Mouse (Mus musculus): Measurements from ENCODE around the gene Sept11.

Sept11 gene

DNA sequence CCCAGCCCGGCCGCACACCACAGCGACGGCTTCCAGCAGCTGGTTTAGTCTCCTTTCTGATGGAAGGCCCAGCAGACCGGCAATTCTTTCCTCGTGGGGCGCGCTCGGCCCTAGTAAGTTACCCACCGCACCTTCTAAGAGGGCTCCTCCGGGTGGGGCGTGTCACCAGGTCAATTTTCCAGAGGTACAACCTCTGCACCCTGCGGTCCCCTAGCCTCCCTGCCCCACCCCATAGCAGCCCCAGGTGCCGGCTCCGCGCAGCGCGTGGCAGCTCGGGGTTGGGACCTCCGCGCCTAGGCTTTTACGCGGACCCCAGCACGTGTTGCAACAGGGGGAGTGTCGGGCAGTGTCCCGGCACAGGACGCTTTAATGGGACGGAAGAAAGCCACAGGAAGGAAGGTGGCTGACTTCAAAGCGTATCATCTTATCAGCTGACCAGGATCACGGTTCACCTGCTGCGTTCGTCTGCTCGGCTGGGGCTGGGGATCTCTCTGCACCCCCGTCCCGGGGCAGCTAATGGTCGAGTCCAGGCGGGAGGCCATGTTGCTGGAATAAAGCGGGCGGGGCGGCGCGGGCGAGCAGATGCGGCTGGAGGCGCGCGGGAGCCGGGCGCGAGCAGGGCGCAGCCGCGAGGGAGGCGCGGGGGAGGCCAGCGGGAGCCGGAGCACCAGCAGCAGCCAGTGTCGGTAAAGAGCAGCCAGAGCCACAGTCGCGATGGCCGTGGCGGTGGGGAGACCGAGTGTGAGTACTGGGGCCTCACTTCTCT is at the start of gene Sept11:
Gene Sept11 (plus strand): TSS at position 581 of the 766 bp plus-strand sequence.
- peak; percentile 88 for DNase-seq (ENCODE audit: low spot score in 2 of 2)

DNA sequence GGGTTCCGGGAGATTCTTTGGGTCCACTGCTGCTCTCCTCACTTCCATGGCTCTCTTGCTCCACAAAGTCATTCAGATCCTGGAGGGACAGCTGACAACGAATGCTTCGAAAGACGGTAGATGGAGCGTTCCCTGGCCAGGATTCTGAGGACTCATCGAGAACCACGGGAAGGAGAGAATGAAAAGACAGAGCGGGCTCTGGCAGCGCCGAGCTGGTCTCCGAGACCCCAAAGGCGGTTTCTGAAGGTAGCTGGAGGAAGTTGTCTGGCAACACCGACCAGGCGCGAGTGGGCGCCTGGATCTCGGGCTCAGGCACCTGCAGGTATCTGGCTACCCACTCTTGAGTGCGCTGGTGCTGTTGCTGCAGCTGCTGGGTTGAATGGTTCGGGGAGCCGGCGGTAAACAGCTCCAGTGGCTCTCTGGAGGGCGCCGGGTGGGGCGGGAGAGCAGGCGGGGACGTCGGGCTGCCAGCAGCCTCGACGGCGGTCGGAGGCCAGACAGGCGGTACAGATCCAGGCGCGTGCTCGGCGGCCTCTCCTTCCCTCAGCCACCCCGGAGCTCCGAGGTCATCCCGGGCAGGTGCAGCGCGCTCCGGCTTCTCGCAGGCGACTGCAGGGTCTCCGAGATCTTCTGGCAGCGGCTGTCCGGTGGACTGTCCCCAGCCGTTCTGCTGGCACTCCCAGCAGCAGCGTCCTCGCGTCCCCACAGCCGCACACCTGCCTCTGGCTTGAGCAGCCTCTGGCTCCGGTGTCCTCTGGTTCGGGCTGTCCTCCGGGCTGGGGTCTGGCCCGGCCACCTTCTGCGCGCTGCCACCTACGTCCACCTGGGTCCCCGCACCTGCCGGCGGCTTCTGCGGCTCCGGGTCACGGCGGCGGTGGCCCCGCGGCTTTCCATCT is 49.3 kb upstream of the Sept11 start:
- DNase-seq (ENCODE audit: low spot score in 2 of 2), result no peak

DNA sequence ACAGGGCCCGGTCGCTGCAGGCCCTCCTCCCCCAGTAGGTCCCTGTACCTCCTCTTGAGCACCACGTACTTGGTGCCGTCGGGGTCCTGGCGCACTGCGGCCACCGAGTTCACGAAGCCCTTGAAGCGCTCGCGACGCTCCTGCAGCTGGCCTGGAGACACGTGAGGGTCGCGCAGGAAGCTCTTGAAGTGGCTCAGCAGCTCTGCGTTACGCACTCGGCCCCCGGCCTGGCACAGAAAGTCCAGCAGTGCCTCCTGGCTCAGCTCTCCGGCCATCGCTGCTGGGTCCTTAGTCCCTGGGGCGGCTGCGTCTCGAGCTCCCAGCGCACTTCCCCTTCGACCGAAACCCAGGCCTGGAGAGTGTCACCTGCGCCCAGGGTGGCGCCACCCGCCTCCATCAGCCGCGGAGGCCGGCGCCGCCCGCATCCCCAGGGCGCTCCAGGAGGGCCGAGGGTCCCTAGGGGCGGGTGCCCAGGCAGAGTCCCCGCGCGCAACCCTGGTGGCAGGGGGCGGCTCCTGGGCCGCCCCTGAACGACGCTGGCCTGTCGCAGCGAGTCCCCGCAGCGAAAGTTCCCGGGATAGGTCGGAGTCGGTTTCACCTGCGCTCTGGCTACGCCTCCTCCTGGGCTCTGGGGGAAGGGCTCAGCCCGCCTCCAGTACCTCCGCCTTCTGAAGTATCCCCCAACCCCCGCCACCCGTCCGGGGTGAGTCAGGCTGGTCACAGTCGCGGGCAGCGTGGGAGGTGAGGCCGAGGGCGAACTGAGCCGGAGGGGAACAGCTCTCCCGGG is 48.5 kb upstream of the Sept11 start, which contains the start of gene Sowahb:
Gene Sowahb (minus strand): TSS at position 439 of the 787 bp plus-strand sequence.
- DNase-seq (ENCODE audit: low spot score in 2 of 2), result peak in 1 of 2 experiments; percentile 6

DNA sequence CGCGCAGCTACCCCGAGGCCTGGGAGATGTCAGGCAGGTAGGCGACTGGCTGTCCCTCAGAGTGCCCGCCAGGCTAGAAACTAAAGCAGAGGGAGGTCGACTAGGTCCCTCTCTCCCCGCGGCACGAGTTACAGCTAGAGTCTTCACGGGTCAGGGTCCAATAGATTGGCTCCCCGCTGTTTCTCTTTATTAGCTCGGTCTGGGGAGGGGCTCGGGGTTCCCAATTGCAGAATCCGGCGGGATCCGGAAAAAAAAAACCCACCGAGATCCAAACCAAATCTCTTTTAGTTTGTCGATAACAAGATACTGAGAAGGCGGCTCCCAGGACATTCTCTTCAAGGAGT is 47.9 kb upstream of the Sept11 start:
- DNase-seq (ENCODE audit: low spot score in 2 of 2), result no peak

DNA sequence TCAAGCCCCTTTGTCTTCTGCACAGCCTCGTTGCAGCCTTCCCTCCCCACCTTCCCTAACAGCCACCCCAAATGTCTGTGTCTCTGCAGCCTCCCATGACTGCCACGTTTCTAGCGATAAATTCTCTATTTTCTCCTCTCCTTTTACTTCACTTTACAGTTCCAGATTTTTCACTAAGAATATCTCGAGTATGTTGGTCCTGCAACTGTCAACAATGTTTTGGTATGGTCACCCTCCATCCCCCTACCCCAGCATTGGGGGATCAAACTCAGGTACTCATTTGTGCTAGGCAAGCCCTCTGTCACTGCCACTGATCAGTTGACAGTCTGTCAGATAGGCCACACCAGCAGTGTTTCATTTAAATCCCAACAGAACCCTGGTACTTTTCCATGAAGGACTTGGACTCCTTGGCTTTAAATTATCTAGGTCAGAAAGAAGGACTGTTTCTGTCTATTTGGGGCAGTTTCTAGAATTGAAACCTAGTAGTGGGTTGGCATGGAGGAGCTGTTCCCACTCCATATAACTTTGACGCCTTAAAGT is 46.9 kb upstream of the Sept11 start:
- no peak for DNase-seq (ENCODE audit: low spot score in 2 of 2)

DNA sequence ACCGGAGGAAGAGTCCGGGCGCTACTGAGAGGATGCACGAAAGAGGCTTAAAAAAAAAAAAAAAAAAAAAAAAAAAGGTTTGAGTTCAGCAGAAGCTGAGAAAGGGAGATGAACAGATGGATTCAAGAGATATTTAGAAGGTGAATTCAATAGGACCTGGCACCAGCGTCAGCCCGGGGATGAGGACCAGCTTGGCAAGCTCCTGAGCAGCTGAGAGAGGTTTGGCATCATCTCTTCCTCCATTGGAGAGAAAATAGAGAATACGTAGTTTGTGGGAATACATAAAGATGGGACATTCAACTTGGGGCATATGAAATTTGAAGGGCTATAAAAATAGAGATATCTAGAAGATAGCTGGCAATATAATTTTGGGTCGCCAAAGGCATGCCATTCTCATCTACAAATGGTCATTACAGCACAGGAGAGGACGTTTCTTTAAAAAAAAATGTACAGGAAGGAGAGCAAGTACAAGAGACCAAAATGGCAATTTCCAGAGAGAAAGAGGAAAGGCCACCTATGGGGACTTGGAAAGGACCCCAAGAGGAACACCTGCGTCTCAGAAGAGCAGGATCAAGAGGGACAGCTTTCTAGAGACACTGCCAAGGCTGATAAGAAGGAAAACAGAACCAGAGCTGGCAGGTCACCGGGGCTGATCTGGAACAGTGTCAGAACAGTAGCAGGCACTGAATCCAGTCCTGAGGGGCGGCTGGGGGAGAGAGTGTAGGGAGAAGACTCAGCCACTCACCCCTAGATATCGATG is 44.6 kb upstream of the Sept11 start:
- DNase-seq (ENCODE audit: low spot score in 2 of 2), result no peak

DNA sequence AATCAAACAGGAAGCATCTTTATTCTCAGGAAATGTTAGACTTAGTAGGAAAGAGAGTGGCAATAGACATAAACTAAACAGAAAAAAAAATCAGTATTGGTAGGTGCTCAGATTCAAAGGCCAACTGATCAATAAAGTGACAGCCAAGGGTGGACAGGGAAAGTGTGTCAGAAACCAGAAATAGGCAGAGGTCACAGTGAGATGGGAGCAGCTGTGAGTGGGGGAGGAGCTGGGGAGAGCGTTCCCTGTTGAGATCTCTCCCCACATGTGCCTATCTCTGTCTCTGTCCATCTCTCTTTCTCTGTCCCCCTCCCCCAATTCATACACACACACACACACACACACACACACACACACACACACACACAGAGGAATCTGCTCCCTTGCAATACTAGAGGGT is 43.3 kb upstream of the Sept11 start:
- DNase-seq (ENCODE audit: low spot score in 2 of 2), result no peak

DNA sequence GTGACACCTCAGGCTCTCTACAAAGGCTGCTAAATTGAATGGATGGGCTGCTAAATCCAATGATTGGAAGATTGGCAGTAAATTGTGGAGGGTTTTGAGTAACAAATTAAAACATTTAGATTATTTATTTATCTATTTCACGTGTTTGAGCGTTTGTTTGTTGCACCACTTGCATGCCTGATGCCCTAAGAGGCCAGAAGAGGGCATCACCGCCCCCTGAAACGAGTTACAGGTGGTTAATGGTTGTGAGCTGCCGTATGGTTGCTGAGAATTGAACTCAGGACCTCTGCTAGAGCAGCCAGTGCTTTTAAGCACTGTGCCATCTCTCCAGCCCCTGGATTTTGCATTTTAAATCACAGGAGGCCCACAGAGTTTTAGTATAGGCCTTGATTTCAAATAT is 42.2 kb upstream of the Sept11 start:
- no peak for DNase-seq (ENCODE audit: low spot score in 2 of 2)

DNA sequence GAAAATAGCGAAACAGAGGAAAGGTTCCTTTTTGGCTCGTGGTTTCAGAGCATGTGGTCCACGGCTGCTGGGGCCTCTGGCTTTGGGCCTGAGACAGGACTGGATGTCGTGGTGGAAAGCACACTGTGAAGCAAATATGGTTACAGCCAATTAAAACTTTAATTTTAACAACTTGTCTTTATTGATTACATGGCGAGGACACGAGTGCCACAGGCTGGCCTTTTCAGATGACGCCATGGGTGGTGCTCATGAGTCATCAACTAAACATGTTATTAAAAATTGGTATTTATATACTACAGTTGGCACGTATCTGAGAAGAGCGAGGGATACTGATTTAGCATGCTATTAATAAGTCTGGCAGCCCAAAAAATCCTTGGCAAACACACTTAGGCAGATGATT is 41.3 kb upstream of the Sept11 start:
- no peak for DNase-seq (ENCODE audit: low spot score in 2 of 2)

DNA sequence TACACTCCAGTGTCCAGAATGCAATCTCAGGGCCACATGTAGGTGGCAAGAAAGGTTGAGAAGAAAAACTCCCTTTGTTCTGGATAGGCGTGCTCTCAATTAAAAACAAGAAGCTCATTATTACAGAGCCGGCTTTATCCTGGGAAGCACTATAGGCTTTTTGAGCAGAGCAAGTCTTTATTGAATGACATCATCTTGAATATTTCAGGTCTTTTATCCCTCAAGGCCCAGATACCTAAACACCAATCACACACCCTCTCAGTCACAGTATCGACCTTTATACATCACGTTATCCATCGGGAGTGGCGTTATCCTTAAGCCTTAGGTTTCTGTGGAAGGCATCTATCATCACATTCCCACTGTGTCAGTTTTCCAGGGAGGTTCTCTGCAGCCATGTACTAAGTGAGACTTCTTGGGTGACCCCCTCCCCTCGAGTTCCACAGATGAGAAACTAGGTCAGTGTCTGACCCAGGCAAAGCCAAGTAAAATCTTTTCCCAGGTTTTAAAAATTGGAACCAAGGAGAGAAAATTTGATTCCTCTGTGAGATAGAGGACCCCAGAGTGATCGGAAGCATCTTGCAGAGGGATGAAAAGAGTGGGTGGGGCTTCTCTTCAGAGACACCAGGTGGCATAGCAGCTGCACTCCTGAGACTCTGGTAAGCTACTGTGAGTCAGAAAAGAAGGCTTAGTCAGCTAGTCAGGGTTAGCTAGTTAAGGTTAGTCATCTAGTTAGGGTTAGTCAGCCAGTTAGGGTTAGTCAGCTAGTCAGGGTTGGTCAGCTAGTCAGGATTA is 39.4 kb upstream of the Sept11 start:
- no peak for DNase-seq (ENCODE audit: low spot score in 2 of 2)

DNA sequence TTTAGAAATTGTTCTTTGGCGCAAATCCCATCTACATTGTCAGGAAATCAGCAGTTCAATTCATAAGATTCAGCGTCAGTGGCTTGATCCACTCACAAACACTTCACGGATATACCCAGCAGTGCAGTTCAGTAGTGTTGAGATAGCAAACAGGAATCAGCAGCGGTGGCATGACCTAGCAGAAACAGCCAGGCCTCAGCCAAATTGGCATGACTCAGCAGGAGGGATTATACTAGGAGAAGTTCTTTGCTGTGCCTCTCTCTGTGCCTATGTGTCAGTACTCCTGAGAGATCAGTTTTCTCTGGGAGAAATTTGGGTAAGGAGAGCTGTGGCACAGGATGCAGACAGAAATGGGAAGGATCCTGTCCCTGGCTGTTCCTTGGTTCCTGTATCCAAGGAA is 32.4 kb upstream of the Sept11 start:
- DNase-seq (ENCODE audit: low spot score in 2 of 2), result no peak

DNA sequence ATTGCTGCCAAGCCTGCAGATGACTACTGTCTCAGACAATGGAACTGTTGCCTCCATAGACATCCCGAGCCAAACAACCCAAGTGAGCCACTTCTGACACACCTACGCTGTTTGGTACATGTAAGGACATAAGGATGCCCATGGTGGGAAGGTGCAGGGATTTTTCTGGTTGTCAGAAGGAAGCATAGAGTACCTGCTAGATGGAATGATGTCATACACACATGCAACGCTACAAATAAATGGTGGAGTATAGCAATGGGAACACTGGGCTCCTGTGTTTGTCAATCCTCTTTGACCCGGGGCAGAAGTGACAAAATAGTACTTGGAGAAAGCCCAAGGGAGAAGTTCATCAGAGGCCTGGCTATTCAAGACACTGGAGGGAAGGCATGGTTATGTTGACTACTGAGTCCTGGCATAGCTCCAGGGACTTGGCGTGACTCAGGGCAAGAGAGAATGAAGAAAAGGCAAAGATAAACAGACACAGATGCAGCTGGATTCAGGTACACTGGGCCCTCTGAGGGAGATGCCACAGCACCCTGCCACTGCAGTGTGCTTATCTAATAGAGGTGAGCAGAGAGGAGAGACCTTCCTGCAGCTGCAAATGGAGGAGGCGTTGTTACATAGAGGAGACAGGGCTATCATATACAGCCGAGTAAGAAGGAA is 15.4 kb upstream of the Sept11 start:
- no peak for DNase-seq (ENCODE audit: low spot score in 2 of 2)

DNA sequence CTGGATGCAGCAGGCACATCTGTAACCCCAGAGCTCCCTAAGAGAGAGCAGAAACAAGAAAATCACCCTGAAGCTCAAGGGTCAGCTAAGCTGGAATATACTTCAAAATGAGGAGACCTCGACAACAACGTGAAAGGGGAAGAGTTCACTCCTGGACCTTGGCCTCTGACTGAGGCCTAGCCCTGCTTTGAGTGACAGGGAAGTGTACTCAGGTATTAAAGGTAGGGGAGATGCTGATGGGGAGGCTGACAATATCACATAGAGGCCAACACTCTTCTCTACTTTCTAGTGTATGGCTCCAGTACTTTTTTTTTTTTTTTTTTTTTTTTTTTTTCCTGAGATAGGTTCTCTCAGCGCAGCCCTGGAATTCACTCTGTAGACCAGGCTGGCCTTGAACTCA is 13.6 kb upstream of the Sept11 start:
- no peak for DNase-seq (ENCODE audit: low spot score in 2 of 2)

DNA sequence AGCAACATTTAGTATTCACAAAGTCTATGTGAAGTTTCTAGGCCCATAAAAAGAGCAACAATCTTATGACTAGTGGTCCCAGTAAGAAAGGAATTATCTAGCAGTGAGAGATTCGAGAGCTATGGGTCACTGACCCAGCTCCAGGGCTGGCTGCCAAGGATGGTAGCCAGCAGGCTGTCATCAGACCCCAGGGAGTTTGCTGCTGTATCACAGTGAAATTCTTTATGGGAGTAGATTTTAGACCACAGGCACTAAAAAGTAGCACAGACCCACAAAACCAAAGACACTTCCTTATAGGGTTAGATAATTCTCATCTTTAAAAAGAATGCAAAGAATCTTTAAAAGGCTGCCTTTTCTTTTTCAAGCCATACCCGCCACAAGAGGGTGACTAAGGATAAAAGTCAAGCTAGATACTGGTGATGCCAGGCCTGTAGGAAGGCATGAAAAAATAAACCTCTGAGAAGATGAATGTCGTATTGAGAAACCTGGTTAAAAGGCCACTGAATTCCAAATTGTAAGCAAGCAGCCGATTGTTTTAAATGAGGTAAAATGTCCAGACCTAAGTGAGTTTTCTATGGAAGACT is 8.1 kb upstream of the Sept11 start:
- DNase-seq (ENCODE audit: low spot score in 2 of 2), result peak in 1 of 2 experiments; percentile 15

DNA sequence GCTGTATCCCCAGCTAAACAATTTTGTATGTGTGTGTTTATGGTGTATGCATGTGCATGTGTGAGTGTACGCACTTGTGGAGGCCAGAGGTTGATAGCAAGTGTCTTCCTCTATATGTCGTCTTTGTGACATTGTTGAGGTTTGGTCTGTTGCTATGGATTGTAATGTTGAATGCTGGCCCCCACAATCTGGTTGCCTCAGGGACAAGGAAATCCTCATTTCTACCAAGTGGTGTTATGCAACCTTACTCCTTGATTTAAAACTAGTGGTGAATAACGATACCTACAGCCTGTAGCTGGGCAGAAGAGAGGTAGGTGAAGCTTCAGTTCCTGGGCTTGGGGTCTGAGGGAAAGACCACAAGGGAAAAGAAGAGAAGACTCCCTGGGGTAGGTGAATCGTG is 7.3 kb upstream of the Sept11 start:
- no peak for DNase-seq (ENCODE audit: low spot score in 2 of 2)

DNA sequence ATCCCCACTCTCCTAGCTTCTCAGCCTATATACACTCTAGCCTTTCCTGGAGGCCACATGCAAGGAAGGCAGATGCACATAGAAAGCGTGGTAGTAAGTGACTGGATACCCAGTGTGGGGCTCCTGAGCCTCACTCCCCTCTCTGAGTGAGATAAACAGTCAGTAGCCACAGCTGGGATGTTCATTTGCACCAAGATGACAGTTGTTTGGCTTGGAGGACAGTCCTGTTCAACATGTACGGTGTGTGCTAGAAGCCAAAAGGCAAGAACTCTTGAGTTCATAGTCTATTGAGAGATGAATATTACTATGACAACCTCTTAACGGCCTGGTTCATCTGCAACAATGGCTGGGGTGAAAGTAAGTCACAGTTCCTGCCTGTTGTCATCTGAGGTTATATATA is 2.0 kb upstream of the Sept11 start:
- no peak for DNase-seq (ENCODE audit: low spot score in 2 of 2)

DNA sequence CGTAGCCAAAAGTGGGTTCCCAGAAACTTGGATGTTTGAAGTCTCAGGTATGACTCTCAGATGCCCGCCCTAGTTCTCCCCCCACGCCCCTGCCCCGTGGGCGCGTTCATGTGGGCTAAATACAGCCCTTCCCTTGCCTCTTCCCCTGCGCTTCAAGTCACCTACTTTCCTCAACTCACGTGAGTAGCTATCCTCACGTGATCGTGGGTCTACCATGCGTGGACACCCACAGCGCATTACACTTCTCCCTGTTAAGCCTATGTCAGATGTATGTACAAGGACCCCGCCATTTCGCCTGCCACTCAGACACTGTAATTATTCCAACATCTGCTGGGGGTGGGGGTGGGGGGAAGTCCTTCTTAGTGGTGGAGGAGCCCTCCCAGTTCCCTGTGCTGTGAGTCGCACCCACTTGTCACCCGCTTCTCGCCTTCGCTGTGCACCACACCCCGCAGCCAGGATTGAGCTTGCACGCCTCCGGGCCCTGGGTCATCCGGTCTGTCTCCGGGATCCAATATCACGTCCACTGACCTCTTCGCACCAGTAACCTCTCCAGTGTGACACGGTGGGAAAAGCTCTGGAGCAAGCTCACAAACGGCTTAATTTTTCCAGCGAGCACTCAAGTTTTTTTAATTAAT is 973 bp upstream of the Sept11 start:
- peak; percentile 56 to 62 for DNase-seq (ENCODE audit: low spot score in 2 of 2)

DNA sequence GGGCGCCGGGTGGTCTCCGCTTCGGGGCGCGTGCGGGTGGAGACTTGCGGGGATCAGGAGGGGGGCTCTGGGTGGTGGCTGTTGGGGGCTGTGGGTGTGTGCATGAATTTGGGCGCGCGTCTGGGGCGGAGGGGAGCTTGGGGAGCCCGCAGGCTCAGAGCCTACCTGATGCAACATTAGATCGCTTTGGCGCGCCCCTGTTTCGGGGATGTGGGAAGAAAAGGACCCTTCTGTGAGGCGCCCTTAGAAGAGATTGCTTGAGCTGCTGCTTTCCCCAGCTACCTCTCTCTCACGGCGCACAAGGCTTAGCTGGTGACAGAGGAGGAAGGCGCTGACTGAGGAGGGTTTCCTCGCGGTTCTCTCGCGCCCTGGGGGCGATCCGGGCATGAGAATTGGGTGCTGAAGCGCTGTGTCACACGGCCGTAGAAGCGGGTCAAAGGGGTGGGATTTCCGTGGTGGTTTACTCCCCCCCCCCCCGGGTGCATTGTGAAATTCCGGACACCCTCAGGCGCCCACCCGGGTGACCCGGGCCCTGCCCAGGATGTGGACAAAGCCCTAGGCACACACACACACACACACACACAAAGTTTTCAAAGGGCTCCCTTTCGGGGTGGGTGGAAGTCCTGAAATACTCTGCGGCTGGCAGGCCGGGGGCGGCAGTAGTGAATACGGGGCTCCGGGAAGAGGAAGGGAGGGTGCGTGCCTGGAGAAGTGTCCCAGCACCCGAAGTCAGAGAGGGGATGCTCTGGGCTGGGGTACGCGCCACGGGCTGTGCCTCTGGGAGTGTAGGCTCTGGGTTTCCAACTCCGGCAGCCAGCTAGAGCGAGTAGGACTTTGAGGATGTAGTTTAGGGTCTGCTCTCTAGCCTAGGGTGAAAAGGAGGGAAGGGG is 646 bp downstream of the Sept11 start:
- DNase-seq (ENCODE audit: low spot score in 2 of 2), result peak; percentile 30 to 34

All from spleen, postnatal 36 days (tissue).